9 mouse cellular contexts compared by ENCODE assay signal in the genomic region with DNA sequence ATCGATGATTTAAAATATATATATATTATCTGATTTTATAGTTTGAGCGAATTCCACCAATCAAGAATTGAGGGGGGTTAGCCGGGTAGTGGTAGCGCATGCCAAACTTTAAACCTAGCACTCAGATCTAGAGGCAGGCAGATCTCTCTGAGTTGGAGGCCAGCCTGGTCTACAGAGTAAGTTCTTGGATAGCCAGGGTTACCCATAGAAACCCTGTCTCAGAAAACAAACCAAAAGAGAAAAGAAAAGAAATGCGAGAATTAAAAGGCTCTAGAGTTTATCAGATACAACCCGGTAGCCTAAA. TPM values are rescaled to one million over a fixed set of nuclear protein-coding genes. Genes with fewer than 3 reads are reported as not detected.
DNase-seq lines count a peak whose midpoint lies in the region; ATAC-seq and TF ChIP-seq lines count a peak whose summit lies in the region.
"Had no signal": no experiment of that assay in that cellular context is flagged by ENCODE, and none has a peak within 500 bp of the region (broad histone marks: within the 10 kb centered on the region; RNA-seq: fewer than 3 reads in every experiment).

No protein-coding gene starts in this region.

- H3K4me3 ChIP-seq in heart, embryonic 10.5 days: peak overlapping the region; percentile 96
- H3K4me3 ChIP-seq in ES-E14 (ENCODE audit: insufficient read depth in 1 of 2, low read depth in 1 of 2, low read length in 2 of 2, poor library complexity in 1 of 2, severe bottlenecking in 1 of 2): peak overlapping the region; percentile 77 to 88
- H3K4me3 ChIP-seq in heart, embryonic 14.5 days (ENCODE audit: control insufficient read depth in 1 of 2, insufficient read depth in 1 of 2, low read depth in 1 of 2, low read length in 2 of 2): peak overlapping the region in 1 of 2 experiments; percentile 87; a peak in 2 of 4 replicates
- H3K4me3 ChIP-seq in liver, embryonic 16.5 days (ENCODE audit: low read depth, low read length): peak overlapping the region; percentile 72

- H3K9me3 ChIP-seq in heart, embryonic 10.5 days: no peaks in the 10 kb centered on the region
- H3K9me3 ChIP-seq in ES-E14 (ENCODE audit: control insufficient read depth, insufficient read depth, low read depth, low read length): no peaks in the 10 kb centered on the region
- no peaks in the 10 kb centered on the region for H3K9me3 ChIP-seq in heart, embryonic 14.5 days (ENCODE audit: control insufficient read depth, low read length)
- no peaks in the 10 kb centered on the region for H3K9me3 ChIP-seq in liver, embryonic 16.5 days (replicated peaks; ENCODE audit: control insufficient read depth, low read length)

- in situ Hi-C loops in ES-E14 (cut with MboI; ENCODE audit: low sequenced_read_pairs in 2 of 2, unreplicated experiment in 2 of 2): no loop called here

- H3K36me3 ChIP-seq in heart, embryonic 10.5 days: peaks cover 12% of the 10 kb centered on the region
- H3K36me3 ChIP-seq in ES-E14 (ENCODE audit: control insufficient read depth, insufficient read depth, low read length, poor library complexity, severe bottlenecking): peaks cover 2% of the 10 kb centered on the region; the same call in 1 of the 2 replicates
- peaks cover 9% of the 10 kb centered on the region for H3K36me3 ChIP-seq in heart, embryonic 14.5 days (ENCODE audit: control insufficient read depth, insufficient read depth, low read length)
- no peaks in the 10 kb centered on the region; the same call in 1 of the 2 replicates for H3K36me3 ChIP-seq in liver, embryonic 16.5 days (ENCODE audit: control insufficient read depth, insufficient read depth)

- intact Hi-C loops in left cerebral cortex, postnatal 36 days (cut with DNase I): no loop called here

- peak overlapping the region; percentile 64 for H3K4me2 ChIP-seq in heart, embryonic 14.5 days (ENCODE audit: low read length)
- peak overlapping the region; percentile 95 for H3K4me2 ChIP-seq in liver, embryonic 16.5 days (ENCODE audit: low read depth, low read length)

- peaks cover 17% of the 10 kb centered on the region; the same call in 1 of the 2 replicates for H3K4me1 ChIP-seq in heart, embryonic 10.5 days
- H3K4me1 ChIP-seq in ES-E14 (ENCODE audit: control insufficient read depth in 2 of 2, insufficient read depth in 2 of 2, low read length in 2 of 2, poor library complexity in 1 of 2): peaks cover 0 to 4% of the 10 kb centered on the region in 2 experiments; a peak in 1 of 4 replicates
- peaks cover 0 to 12% of the 10 kb centered on the region in 2 experiments; a peak in 2 of 4 replicates for H3K4me1 ChIP-seq in heart, embryonic 14.5 days (ENCODE audit: control insufficient read depth in 2 of 2, insufficient read depth in 2 of 2, low read length in 2 of 2)
- peaks cover 20% of the 10 kb centered on the region for H3K4me1 ChIP-seq in liver, embryonic 16.5 days (ENCODE audit: control insufficient read depth, low read depth, low read length)

- no peaks in the 10 kb centered on the region for H3K27me3 ChIP-seq in heart, embryonic 10.5 days (ENCODE audit: insufficient read depth, poor library complexity, severe bottlenecking)
- H3K27me3 ChIP-seq in heart, embryonic 14.5 days (ENCODE audit: control insufficient read depth, insufficient read depth, low read length): no peaks in the 10 kb centered on the region
- no peaks in the 10 kb centered on the region for H3K27me3 ChIP-seq in liver, embryonic 16.5 days (ENCODE audit: control insufficient read depth, insufficient read depth, low read depth, low read length)
- H3K27me3 ChIP-seq: Patski had no signal

- WGBS in heart, embryonic 10.5 days: 24% methylated on average over 6 of the region's 6 CpGs
- WGBS in heart, embryonic 14.5 days: 25% methylated on average over 6 of the region's 6 CpGs
- WGBS in liver, embryonic 16.5 days (ENCODE audit: insufficient replicate concordance): 4% methylated on average over 6 of the region's 6 CpGs

- DNase-seq in heart, embryonic 10.5 days (ENCODE audit: low spot score): no peak
- DNase-seq in heart, postnatal 4 days: no peak
- no peak for DNase-seq in ES-E14 (ENCODE audit: low read depth, low spot score)
- no peak for DNase-seq in left cerebral cortex, postnatal 36 days (ENCODE audit: low spot score in 2 of 2)
- no peak for DNase-seq in frontal cortex, postnatal 25 days (ENCODE audit: low spot score in 2 of 2)
- DNase-seq in left cerebral cortex, adult 8-10 months (ENCODE audit: low spot score in 2 of 2): no peak

- peak overlapping the region; percentile 84; the same call in 1 of the 2 replicates for H3K9ac ChIP-seq in ES-E14 (ENCODE audit: insufficient read depth, low read depth, low read length, poor library complexity, severe bottlenecking)
- H3K9ac ChIP-seq in heart, embryonic 14.5 days (ENCODE audit: low read length): peak overlapping the region; percentile 70
- H3K9ac ChIP-seq in liver, embryonic 16.5 days (ENCODE audit: low read depth, low read length): peak overlapping the region; percentile 60

- peak overlapping the region; percentile 93 for H3K27ac ChIP-seq in heart, embryonic 10.5 days
- no peak overlapping the region for H3K27ac ChIP-seq in ES-E14 (ENCODE audit: insufficient read depth, low read depth, low read length, poor library complexity, severe bottlenecking)
- H3K27ac ChIP-seq in heart, embryonic 14.5 days (replicated peaks in 1 of 2; ENCODE audit: control insufficient read depth in 1 of 2, insufficient read depth in 1 of 2, low read depth in 2 of 2, low read length in 2 of 2): no peak overlapping the region
- H3K27ac ChIP-seq in liver, embryonic 16.5 days (ENCODE audit: low read length): peak overlapping the region; percentile 56; the same call in 1 of the 2 replicates

- ATAC-seq in heart, embryonic 14.5 days (ENCODE audit: insufficient number of reproducible peaks, insufficient read depth, low FRiP score, low read depth): no peak
- no peak for ATAC-seq in liver, embryonic 16.5 days (ENCODE audit: low read depth)

TF ChIP-seq in ES-E14, 5 proteins besides CTCF, POLR2A, EP300 and RAD21:
- TF ChIP-seq CHD2 (IDR thresholded peaks at IDR 0.05; ENCODE audit: low read depth, low read length) (no peak), ZNF384 (IDR thresholded peaks at IDR 0.05; ENCODE audit: low read depth, low read length) (no peak), MAFK (IDR thresholded peaks at IDR 0.05; ENCODE audit: insufficient read depth, low read depth, low read length) (no peak), HCFC1 (IDR thresholded peaks at IDR 0.05; ENCODE audit: borderline replicate concordance, insufficient read depth, low read length) (no peak)

RNA-seq across cellular contexts. Expression of gene Metap1, which starts 0.7 kb away (rescaled TPM):
- 47.1 and 48.8 TPM in 2 replicates for polyA plus RNA-seq in heart, embryonic 10.5 days (2016; fragmentation: Nextera tagmentation; extraction: Ambion mirVana)
- 10 to 100 TPM; 48.0 to 48.6 TPM for total RNA-seq in heart, postnatal 4 days (2021)
- total RNA-seq in ES-E14 (2012; rRNA removed): 50.8 and 67.7 TPM in 2 replicates
- polyA plus RNA-seq in heart, embryonic 14.5 days (2014; fragmentation: Nextera tagmentation; extraction: Ambion mirVana): 46.1 and 49.1 TPM in 2 replicates
- polyA plus RNA-seq in liver, embryonic 16.5 days (2015; fragmentation: Nextera tagmentation; extraction: Ambion mirVana): 19.0 and 21.2 TPM in 2 replicates
- 10 to 100 TPM; 38.1 to 39.7 TPM for total RNA-seq in left cerebral cortex, postnatal 36 days (2021)
- 10 to 100 TPM; 36.4 to 41.4 (median 37.1) TPM for total RNA-seq in left cerebral cortex, adult 8-10 months (2022)

RNA-seq across cellular contexts. Expression of gene Eif4e, which starts 36.0 kb away (rescaled TPM):
- 368 and 419 TPM in 2 replicates for polyA plus RNA-seq in heart, embryonic 10.5 days (2016; fragmentation: Nextera tagmentation; extraction: Ambion mirVana)
- total RNA-seq in heart, postnatal 4 days (2021): 100 to 1,000 TPM; 146 to 150 TPM
- 202 and 235 TPM in 2 replicates for total RNA-seq in ES-E14 (2012; rRNA removed)
- polyA plus RNA-seq in heart, embryonic 14.5 days (2014; fragmentation: Nextera tagmentation; extraction: Ambion mirVana): 230 and 246 TPM in 2 replicates
- polyA plus RNA-seq in liver, embryonic 16.5 days (2015; fragmentation: Nextera tagmentation; extraction: Ambion mirVana): 133 and 145 TPM in 2 replicates
- total RNA-seq in left cerebral cortex, postnatal 36 days (2021): 100 to 1,000 TPM; 175 to 183 TPM
- total RNA-seq in left cerebral cortex, adult 8-10 months (2022): 100 to 1,000 TPM; 200 to 212 (median 205) TPM

RNA-seq across cellular contexts. Expression of gene Adh5, which starts 47.1 kb away (rescaled TPM):
- polyA plus RNA-seq in heart, embryonic 10.5 days (2016; fragmentation: Nextera tagmentation; extraction: Ambion mirVana): 177 and 216 TPM in 2 replicates
- 100 to 1,000 TPM; 108 to 113 TPM for total RNA-seq in heart, postnatal 4 days (2021)
- 222 and 245 TPM in 2 replicates for total RNA-seq in ES-E14 (2012; rRNA removed)
- 171 and 179 TPM in 2 replicates for polyA plus RNA-seq in heart, embryonic 14.5 days (2014; fragmentation: Nextera tagmentation; extraction: Ambion mirVana)
- polyA plus RNA-seq in liver, embryonic 16.5 days (2015; fragmentation: Nextera tagmentation; extraction: Ambion mirVana): 178 and 180 TPM in 2 replicates
- 10 to 100 TPM; 60.8 to 64.3 TPM for total RNA-seq in left cerebral cortex, postnatal 36 days (2021)
- 10 to 100 TPM; 63.2 to 73.5 (median 70.0) TPM for total RNA-seq in left cerebral cortex, adult 8-10 months (2022)

Comparison
In these comparisons a context has a peak if more than half of its experiments do, and no peak if none do; other contexts are left out.
1. H3K27ac ChIP-seq: peak in heart, embryonic 10.5 days (single experiment) and liver, embryonic 16.5 days (single experiment); none in ES-E14 (single experiment) and heart, embryonic 14.5 days (0 of 2).
2. Peak in every context shown above with its lines, with median percentiles within 50 percentile points of each other: H3K9ac ChIP-seq.